In genomic region chr1:156870028-156870427, GRCm38 (mm10) we compare ENCODE assay signal across 29 mouse cellular contexts. TPM values are rescaled to one million over a fixed set of nuclear protein-coding genes. Genes with fewer than 3 reads are reported as not detected.
"Had no signal": no experiment of that assay in that cellular context is flagged by ENCODE, and none has a peak within 500 bp of the region (broad histone marks: within the 10 kb centered on the region; RNA-seq: fewer than 3 reads in every experiment).

No protein-coding gene starts in this region.

- ATAC-seq: forebrain, embryonic 13.5 days; forebrain, embryonic 14.5 days; forebrain, embryonic 15.5 days; forebrain, embryonic 16.5 days; forebrain, postnatal 0 days had no signal

- DNase-seq: cerebellum, adult 9-10 months; cerebellum, adult 9-11 months; cerebellum, postnatal 10 days; cerebellum, postnatal 14 days; cerebellum, postnatal 25 days; cerebellum, postnatal 36 days; embryo, embryonic 11 days; forebrain, postnatal 0 days; gastrocnemius, adult 2 months; gastrocnemius, postnatal 10 days; gastrocnemius, postnatal 14 days; gastrocnemius, postnatal 25 days; gastrocnemius, postnatal 36 days; heart, adult 11 months; heart, adult 18-20 months; heart, adult 2 months had no signal

- H3K27me3 ChIP-seq: embryonic facial prominence, embryonic 12.5 days; embryonic facial prominence, embryonic 13.5 days; embryonic facial prominence, embryonic 15.5 days; forebrain, embryonic 12.5 days; forebrain, embryonic 13.5 days; forebrain, embryonic 15.5 days had no signal

- H3K9ac ChIP-seq: embryonic facial prominence, embryonic 12.5 days; embryonic facial prominence, embryonic 13.5 days; embryonic facial prominence, embryonic 15.5 days; forebrain, embryonic 12.5 days; forebrain, embryonic 13.5 days; forebrain, embryonic 15.5 days; forebrain, postnatal 0 days had no signal

- H3K27ac ChIP-seq: embryonic facial prominence, embryonic 10.5 days; embryonic facial prominence, embryonic 12.5 days; embryonic facial prominence, embryonic 13.5 days; embryonic facial prominence, embryonic 15.5 days; forebrain, embryonic 10.5 days; forebrain, embryonic 12.5 days; forebrain, embryonic 13.5 days; forebrain, embryonic 15.5 days; gastrocnemius, adult 2 months; heart, adult 2 months had no signal

- H3K9me3 ChIP-seq: embryonic facial prominence, embryonic 10.5 days; embryonic facial prominence, embryonic 12.5 days; embryonic facial prominence, embryonic 13.5 days; embryonic facial prominence, embryonic 15.5 days; forebrain, embryonic 10.5 days; forebrain, embryonic 12.5 days; forebrain, embryonic 13.5 days; forebrain, embryonic 15.5 days had no signal

- H3K36me3 ChIP-seq: embryonic facial prominence, embryonic 12.5 days; embryonic facial prominence, embryonic 15.5 days had no signal

- H3K4me1 ChIP-seq: embryonic facial prominence, embryonic 10.5 days; embryonic facial prominence, embryonic 12.5 days; embryonic facial prominence, embryonic 13.5 days; forebrain, embryonic 12.5 days; forebrain, embryonic 13.5 days; forebrain, embryonic 15.5 days had no signal

- H3K4me2 ChIP-seq: embryonic facial prominence, embryonic 12.5 days; embryonic facial prominence, embryonic 13.5 days; embryonic facial prominence, embryonic 15.5 days; forebrain, embryonic 12.5 days; forebrain, embryonic 13.5 days; forebrain, embryonic 15.5 days had no signal

- H3K4me3 ChIP-seq: embryonic facial prominence, embryonic 10.5 days; embryonic facial prominence, embryonic 12.5 days; embryonic facial prominence, embryonic 13.5 days; embryonic facial prominence, embryonic 15.5 days; erythroblast, embryonic 14.5 days; forebrain, embryonic 10.5 days; forebrain, embryonic 12.5 days; forebrain, embryonic 13.5 days; forebrain, embryonic 15.5 days; gastrocnemius, adult 2 months; heart, adult 2 months had no signal

RNA-seq across cellular contexts. Expression of gene Angptl1, which starts 31.7 kb away (rescaled TPM):
- total RNA-seq: common myeloid progenitor, adult 5-6 weeks; granulocyte monocyte progenitor cell, adult 5-6 weeks had no signal
- polyA plus RNA-seq: erythroblast, embryonic 14.5 days had no signal
